Mouse (Mus musculus): ENCODE results near the gene Usp22.

GRCm38 (mm10) chr11:61143564-61144469 is 31.0 kb downstream of the Usp22 start:
- TF ChIP-seq TAL1 (IDR thresholded peaks at IDR 0.05; ENCODE audit: low read length), result no peak
- TF ChIP-seq GATA1 (IDR thresholded peaks at IDR 0.05; ENCODE audit: low read length), result no peak
